Mouse (Mus musculus) intestine, embryonic 15.5 days (tissue): ENCODE measurements around the gene Il24. TPM values are rescaled to one million over a fixed set of nuclear protein-coding genes. Genes with fewer than 3 reads are reported as not detected.

Source experiments
- ATAC-seq: fragments of 200-750 bp; cut with Nextera tagmentation; 2 replicates; pipeline ENCODE4 v1.8.0; 2017; ENCODE audit warnings: moderate TSS enrichment, moderate library complexity
- H3K27ac ChIP-seq: fragments of 300-500 bp; sonication (generic); 2 replicates; pipeline ENCODE4 v1.5.1; 2015; ENCODE audit warnings: mild to moderate bottlenecking, inconsistent platforms
- H3K27me3 ChIP-seq: fragments of 300-500 bp; sonication (generic); replicated peaks from 2 replicates; pipeline ENCODE4 v1.6.1; 2015; ENCODE audit warnings: inconsistent platforms
- H3K36me3 ChIP-seq: fragments of 300-500 bp; sonication (generic); 2 replicates; pipeline ENCODE4 v1.6.1; 2015; ENCODE audit warnings: inconsistent platforms
- H3K4me1 ChIP-seq: fragments of 300-500 bp; sonication (generic); replicated peaks from 2 replicates; pipeline ENCODE4 v1.6.1; 2015; ENCODE audit warnings: inconsistent platforms
- H3K4me2 ChIP-seq: fragments of 300-500 bp; sonication (generic); replicated peaks from 2 replicates; pipeline ENCODE4 v1.6.1; 2015; ENCODE audit warnings: mild to moderate bottlenecking, inconsistent platforms
- H3K4me3 ChIP-seq: fragments of 300-500 bp; sonication (generic); replicated peaks from 2 replicates; pipeline ENCODE4 v1.5.1; 2015; ENCODE audit warnings: inconsistent platforms
- H3K9ac ChIP-seq: fragments of 300-500 bp; sonication (generic); 2 replicates; pipeline ENCODE4 v1.6.1; 2015; ENCODE audit warnings: inconsistent platforms
- H3K9me3 ChIP-seq: fragments of 300-500 bp; sonication (generic); 2 replicates; pipeline ENCODE4 v1.6.1; 2016; ENCODE audit warnings: inconsistent platforms
- WGBS: fragments of 180-500 bp; shearing (Covaris S2); methylation state at CpG from one replicate; pipeline ENCODE4 v1.1.7; 2015; 5-methylcytosine and 5-hydroxymethylcytosine counted together
- polyA plus RNA-seq: library from polyadenylated mRNA; unstranded; fragments of >200 nt; fragmentation: Nextera tagmentation; extraction: Ambion mirVana; gene quantifications from 2 replicates; pipeline ENCODE4 v1.2.1, GENCODE M21; 2015

Il24 gene
- polyA plus RNA-seq, 1 experiment from 2014 or later: not detected

DNA sequence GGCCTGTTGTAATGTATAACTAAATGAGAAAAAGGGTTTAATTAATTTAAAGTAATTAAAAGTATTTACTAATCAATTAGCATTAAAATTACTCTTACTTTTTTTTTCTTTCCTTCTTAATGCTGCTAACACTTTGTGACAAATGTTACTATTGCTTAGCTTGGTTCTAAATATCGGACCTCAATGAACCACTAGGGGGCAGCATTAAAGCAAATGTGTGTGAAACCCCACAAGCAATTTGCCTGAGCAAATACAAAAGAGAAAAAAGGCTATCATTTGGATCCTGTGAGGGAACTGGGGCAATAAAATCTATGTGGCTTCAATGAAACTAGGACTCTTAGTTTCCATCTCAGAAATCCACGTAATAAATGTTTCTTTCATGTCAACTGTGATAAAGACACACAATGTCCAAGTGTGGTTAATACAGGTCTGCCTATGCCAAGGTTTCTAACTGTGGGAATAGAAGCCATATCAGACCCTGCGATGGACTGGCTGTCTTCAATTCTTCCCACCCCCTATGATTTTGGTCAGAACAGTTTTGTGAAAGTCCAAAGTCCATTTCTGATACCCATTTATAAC, 10.2 kb downstream of the Il24 start:
- Histone ChIP-seq H3K27me3 (0 out of 2 replicates have a peak, but pooled peaks cover 3% of the 10 kb centered on the region), H3K4me2 (no peak overlapping the region), H3K9me3 (no peaks in the 10 kb centered on the region), H3K27ac (no peak overlapping the region), H3K4me1 (peaks cover 5% of the 10 kb centered on the region; the same call in 1 of the 2 replicates), H3K4me3 (no peak overlapping the region), H3K36me3 (no peaks in the 10 kb centered on the region), H3K9ac (no peak overlapping the region)
- 21% methylated on average over 3 of the region's 3 CpGs for WGBS
- ATAC-seq: no peak

DNA sequence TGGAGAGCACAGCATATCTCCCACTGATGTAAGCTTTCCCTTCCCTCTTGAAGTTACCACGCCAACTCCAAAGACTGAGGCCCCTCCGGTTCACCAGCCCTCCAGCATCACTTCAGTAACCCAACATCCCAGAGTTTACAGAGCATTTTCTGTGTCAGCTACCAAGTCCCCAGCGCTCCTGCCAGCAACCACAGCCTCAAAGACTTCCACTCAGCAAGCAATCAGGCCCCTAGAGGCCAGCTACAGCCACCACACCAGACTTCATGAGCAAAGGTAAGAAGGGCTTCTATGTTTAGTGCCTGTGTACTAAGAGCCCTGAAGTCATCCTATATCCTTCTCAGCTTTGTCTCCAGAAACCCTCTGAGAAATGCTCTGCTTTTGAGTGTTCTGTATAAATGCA, 11.3 kb downstream of the Il24 start:
- no peak overlapping the region for H3K9ac ChIP-seq
- no peak for ATAC-seq
- 66% methylated on average over 3 of the region's 3 CpGs for WGBS
- no peak overlapping the region for H3K4me2 ChIP-seq
- 0 out of 2 replicates have a peak, but pooled peaks cover 3% of the 10 kb centered on the region for H3K27me3 ChIP-seq
- no peak overlapping the region for H3K4me3 ChIP-seq
- no peaks in the 10 kb centered on the region for H3K9me3 ChIP-seq
- no peaks in the 10 kb centered on the region for H3K36me3 ChIP-seq
- H3K27ac ChIP-seq: no peak overlapping the region
- H3K4me1 ChIP-seq: peaks cover 5% of the 10 kb centered on the region; the same call in 1 of the 2 replicates

DNA sequence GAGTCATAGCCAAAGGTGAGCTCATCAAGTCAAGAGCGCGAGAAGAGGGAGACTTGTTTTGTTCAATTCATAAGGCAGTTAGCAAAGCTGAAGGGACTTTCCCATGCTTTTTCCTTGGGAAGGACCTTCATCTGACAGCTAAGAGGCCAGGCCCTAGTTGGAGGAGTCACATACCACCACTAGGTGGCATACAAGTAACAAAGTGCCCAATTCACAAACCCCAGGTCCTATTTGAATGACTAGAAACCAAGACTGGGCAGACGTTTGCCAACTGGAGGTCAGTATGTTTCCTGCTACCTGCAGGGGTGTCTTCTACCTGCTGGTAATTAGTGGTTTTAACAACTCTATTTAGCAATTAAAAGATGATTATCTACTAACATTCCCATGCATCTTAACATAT, 12.1 kb downstream of the Il24 start:
- H3K4me1 ChIP-seq: peaks cover 5% of the 10 kb centered on the region; the same call in 1 of the 2 replicates
- no peak overlapping the region for H3K27ac ChIP-seq
- 37% methylated on average over 3 of the region's 3 CpGs for WGBS
- H3K4me2 ChIP-seq: no peak overlapping the region
- no peak for ATAC-seq
- H3K4me3 ChIP-seq: no peak overlapping the region
- H3K27me3 ChIP-seq: 0 out of 2 replicates have a peak, but pooled peaks cover 3% of the 10 kb centered on the region
- no peak overlapping the region for H3K9ac ChIP-seq
- H3K9me3 ChIP-seq: no peaks in the 10 kb centered on the region
- no peaks in the 10 kb centered on the region for H3K36me3 ChIP-seq

DNA sequence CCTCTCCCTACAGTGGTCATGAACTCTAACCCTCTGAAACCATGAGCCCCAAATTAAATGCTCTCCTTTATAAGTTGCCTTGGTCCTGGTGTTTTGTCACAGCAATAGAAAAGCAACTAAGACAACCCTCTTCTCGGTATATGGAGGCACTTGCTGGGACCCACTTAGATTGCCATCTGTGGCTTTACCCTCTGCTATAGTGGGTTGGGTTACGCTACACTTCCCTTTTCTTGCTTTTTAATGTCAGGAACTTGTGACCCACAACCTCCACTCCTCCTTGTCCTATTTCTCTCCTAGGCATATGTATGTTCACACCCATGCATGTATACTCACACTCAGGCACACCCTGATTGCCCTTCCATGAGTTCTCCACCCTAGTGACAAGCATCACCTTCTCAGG, 14.3 kb downstream of the Il24 start:
- Histone ChIP-seq H3K27ac (no peak overlapping the region), H3K4me3 (no peak overlapping the region), H3K9me3 (no peaks in the 10 kb centered on the region), H3K36me3 (no peaks in the 10 kb centered on the region), H3K4me2 (no peak overlapping the region), H3K27me3 (no peaks in the 10 kb centered on the region), H3K4me1 (no peaks in the 10 kb centered on the region), H3K9ac (no peak overlapping the region)
- no peak for ATAC-seq
- 85% methylated on average over 2 of the region's 2 CpGs for WGBS

DNA sequence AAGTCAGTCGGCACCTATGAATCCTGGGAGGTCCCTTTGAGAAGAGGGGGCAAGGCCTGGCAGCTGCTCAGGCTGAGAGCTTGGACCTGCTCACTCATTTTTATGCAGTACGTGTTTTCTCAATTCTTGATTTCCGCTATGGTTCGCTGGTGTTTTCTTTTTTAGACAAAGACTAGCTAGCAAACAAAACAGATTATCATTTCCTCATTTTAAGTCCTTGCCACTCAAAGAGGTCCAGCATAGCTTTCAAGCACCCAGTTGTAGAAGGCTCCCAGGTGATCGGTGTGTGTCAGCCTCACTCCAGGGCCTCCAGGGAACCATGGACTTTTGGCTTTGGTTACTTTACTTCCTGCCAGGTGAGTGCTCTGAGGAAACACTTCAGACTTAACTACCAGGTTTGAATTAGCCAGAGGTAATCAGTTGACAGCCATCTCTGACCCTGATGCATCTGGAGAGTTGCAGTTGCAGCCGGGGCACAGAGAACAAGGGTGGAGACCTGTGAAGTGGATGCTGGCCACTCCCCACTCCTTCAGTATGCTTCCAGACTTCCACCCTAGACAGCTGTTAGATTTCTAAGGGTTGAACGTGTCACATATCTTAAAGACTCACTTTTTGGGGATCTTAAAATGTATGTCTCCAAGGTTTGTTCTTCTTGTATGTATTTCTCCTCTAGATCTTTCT, 21.6 kb downstream of the Il24 start, which contains the start of gene Fcmr:
Gene Fcmr (plus strand): TSS at position 129 of the 681 bp plus-strand sequence.
- WGBS: 77% methylated on average over 7 of the region's 7 CpGs
- H3K36me3 ChIP-seq: no peaks in the 10 kb centered on the region
- peak; percentile 60; the same call in 1 of the 2 replicates for ATAC-seq

DNA sequence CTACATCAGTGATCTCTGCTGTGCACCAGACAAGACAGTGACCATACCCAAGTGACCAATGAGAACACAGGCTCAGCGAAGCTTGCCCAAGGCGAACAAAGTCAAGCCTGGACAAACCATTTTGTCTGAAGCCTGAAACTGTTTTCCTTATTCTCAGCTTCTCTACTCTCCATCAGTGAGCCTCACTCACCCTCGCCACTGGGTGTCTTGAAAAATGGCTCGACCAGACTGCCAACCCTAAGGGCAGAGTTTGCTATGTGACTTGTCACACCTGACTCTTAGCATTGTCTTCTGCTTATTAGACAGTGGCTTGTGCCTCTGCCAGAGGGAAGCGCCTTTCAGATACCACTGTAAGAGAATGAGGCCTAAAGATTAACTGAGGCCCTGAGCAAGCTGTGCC, 22.5 kb downstream of the Il24 start:
- Histone ChIP-seq H3K27me3 (no peaks in the 10 kb centered on the region), H3K9ac (no peak overlapping the region), H3K36me3 (no peaks in the 10 kb centered on the region), H3K4me3 (no peak overlapping the region), H3K4me1 (no peaks in the 10 kb centered on the region), H3K9me3 (no peaks in the 10 kb centered on the region), H3K4me2 (no peak overlapping the region), H3K27ac (no peak overlapping the region)
- ATAC-seq: no peak
- WGBS: 91% methylated on average over 5 of the region's 5 CpGs

More for the DNA sequence above, 21.6 kb downstream of the Il24 start, which contains the start of gene Fcmr:
- H3K27ac ChIP-seq: no peak within 1 kb of the TSS
- H3K9ac ChIP-seq: no peak within 1 kb of the TSS
- H3K4me1 ChIP-seq: no peaks in the 10 kb centered on the region
- no peak within 1 kb of the TSS for H3K4me2 ChIP-seq
- H3K9me3 ChIP-seq: no peaks in the 10 kb centered on the region
- H3K27me3 ChIP-seq: no peaks in the 10 kb centered on the region
- H3K4me3 ChIP-seq: no peak within 1 kb of the TSS

DNA sequence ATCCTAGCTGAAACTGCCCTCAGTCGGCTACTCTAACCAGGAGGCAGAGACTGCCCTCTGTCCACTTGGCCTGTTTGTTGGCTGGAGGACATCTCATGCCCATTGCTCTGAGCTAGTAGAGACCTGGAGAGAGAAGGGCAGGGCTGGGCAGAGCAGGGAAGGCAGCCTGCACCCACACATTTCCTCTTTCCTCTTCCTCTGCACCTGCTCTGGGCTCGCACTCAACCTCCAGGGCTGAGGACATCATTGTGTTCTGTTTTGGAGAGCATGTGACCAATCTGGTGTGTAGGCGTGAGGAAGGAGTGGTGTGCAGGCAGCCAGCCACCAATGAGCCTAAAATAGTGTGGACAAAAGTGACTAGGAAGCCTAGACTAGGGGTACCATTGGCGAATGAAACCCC, 23.0 kb downstream of the Il24 start:
- Histone ChIP-seq H3K9me3 (no peaks in the 10 kb centered on the region), H3K27me3 (no peaks in the 10 kb centered on the region), H3K4me2 (no peak overlapping the region), H3K4me1 (no peaks in the 10 kb centered on the region), H3K9ac (no peak overlapping the region), H3K36me3 (no peaks in the 10 kb centered on the region), H3K4me3 (no peak overlapping the region), H3K27ac (no peak overlapping the region)
- 77% methylated on average over 4 of the region's 4 CpGs for WGBS
- ATAC-seq: no peak

DNA sequence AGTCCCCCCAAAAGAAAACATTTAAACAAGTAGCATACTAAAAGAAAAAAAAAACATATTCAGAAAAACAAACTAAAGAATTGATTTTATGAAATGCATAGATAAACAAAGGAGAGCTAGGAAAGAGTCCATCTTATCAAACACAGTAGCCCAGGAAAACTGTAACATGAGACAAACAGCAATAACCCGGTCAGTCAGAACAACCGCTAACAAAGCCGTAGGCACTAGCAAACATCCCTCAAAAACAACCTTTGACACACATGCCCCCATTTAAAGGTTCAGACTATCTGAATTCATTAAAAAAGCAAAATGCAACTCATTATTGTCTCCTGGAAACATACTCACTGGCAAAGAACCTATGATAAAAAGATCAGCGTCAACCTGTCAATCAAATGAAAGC, 29.8 kb downstream of the Il24 start:
- 75% methylated on average over 4 of the region's 4 CpGs for WGBS
- no peak for ATAC-seq
- no peak overlapping the region for H3K4me2 ChIP-seq

DNA sequence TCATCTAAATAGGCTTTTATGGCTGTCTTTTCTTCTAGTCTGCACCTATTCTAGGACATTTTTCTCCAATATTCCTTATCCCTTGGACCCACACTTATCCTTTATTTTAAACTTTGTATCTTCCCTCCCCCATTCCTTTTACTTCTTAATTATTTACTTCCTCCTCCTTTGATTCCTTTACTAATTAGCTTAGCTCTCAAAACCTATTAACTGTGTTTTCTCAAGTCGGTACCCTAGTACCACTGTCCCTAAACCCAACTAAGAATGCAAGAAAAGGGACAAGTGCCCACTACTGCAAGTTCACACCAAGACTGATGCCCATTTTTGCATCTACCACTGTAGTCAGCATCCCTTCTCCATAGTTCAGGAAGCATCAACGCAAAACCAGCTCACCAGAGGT, 31.5 kb downstream of the Il24 start:
- Histone ChIP-seq H3K27me3 (no peaks in the 10 kb centered on the region), H3K4me2 (no peak overlapping the region), H3K4me1 (peaks cover 3% of the 10 kb centered on the region; the same call in 1 of the 2 replicates), H3K27ac (no peak overlapping the region), H3K4me3 (no peak overlapping the region), H3K36me3 (no peaks in the 10 kb centered on the region), H3K9me3 (no peaks in the 10 kb centered on the region), H3K9ac (no peak overlapping the region)
- 84% methylated on average over 2 of the region's 2 CpGs for WGBS
- no peak for ATAC-seq

More for the DNA sequence above, 29.8 kb downstream of the Il24 start:
- H3K27me3 ChIP-seq: no peaks in the 10 kb centered on the region
- no peak overlapping the region for H3K4me3 ChIP-seq
- H3K36me3 ChIP-seq: no peaks in the 10 kb centered on the region
- H3K27ac ChIP-seq: no peak overlapping the region
- H3K9ac ChIP-seq: no peak overlapping the region
- peaks cover 3% of the 10 kb centered on the region; the same call in 1 of the 2 replicates for H3K4me1 ChIP-seq
- H3K9me3 ChIP-seq: no peaks in the 10 kb centered on the region

DNA sequence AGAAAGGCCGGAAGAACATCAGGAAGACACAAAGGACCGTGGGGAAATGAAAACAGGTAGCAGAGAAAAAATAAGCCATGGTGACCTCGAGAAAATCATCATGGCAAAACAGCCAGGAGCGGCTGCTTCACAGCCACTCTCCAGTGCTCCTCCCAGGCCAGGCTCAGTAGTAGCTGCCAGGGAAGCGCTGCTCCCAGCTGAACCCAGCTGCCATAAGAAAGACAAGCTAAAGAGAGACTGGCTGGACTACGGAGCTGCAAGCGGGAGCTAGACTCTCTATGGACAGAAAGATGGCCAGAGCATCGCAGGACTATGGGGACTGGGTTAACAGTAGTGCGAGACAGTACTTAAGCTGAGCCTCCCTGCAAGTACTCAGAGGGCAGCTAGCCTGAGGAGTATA, 32.4 kb downstream of the Il24 start:
- 0 out of 2 replicates have a peak, but pooled peaks have one; percentile 51 for ATAC-seq
- 71% methylated on average over 9 of the region's 9 CpGs for WGBS
- H3K4me1 ChIP-seq: peaks cover 3% of the 10 kb centered on the region; the same call in 1 of the 2 replicates
- no peaks in the 10 kb centered on the region for H3K36me3 ChIP-seq
- no peak overlapping the region for H3K9ac ChIP-seq
- no peak overlapping the region for H3K27ac ChIP-seq
- H3K4me3 ChIP-seq: no peak overlapping the region
- no peak overlapping the region for H3K4me2 ChIP-seq
- H3K27me3 ChIP-seq: no peaks in the 10 kb centered on the region
- no peaks in the 10 kb centered on the region for H3K9me3 ChIP-seq

DNA sequence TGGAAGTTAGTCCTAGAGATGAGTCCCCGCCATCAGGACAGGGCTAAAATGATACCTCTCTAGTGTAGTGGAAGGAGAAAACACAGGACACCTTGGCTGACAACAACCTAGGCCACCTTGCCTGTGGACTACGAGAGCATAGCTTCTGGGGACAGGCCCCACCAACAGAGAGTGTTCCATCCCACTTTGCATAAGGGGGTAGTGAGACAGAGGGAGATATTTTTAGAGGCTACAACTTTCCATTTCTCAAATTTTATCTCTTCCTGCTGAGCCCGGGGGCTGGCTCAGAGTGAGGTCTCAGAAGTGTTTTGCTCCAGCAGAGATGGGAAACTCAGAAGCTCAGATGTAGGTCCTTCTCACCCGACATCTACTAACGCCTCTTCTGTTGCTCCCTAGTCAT, 36.8 kb downstream of the Il24 start:
- Histone ChIP-seq H3K4me1 (peaks cover 3% of the 10 kb centered on the region; the same call in 1 of the 2 replicates), H3K27ac (no peak overlapping the region), H3K27me3 (no peaks in the 10 kb centered on the region), H3K36me3 (no peaks in the 10 kb centered on the region), H3K4me3 (no peak overlapping the region), H3K9ac (no peak overlapping the region), H3K9me3 (no peaks in the 10 kb centered on the region), H3K4me2 (no peak overlapping the region)
- ATAC-seq: no peak
- 93% methylated on average over 5 of the region's 5 CpGs for WGBS

DNA sequence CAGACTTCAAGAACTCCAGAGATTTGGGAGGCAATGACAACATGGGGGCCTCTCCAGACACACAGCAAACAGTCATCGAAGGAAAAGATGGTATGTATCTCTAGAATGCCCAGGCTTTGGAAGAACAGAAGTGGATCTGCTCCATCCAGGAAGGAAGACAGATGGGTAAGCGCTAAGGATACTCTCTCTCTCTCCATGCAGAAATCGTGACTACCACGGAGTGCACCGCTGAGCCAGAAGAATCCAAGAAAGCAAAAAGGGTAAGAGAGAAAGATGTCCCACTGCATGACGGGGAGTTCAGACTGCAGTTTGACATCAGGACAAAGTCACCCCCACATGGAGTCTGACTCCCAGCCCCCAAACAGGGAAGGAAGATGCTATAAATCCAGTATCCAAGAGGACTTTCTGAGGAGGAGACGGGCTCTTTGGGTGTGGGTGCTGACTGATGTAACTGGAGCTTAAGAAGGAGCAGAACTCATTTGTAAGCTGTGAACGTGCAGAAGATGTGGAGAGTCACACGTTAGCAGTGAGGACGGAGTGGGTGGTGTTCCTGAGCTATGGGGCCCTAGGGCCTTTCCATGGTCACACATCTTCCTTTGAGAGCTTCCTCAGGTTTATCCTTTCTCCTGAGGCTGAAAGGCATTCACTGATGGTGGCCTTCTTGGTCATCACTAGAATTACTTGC, 37.6 kb downstream of the Il24 start:
- H3K36me3 ChIP-seq: no peaks in the 10 kb centered on the region
- 90% methylated on average over 10 of the region's 10 CpGs for WGBS
- no peaks in the 10 kb centered on the region for H3K27me3 ChIP-seq
- peaks cover 3% of the 10 kb centered on the region; the same call in 1 of the 2 replicates for H3K4me1 ChIP-seq
- H3K4me3 ChIP-seq: no peak overlapping the region
- ATAC-seq: no peak
- no peak overlapping the region for H3K27ac ChIP-seq
- no peaks in the 10 kb centered on the region for H3K9me3 ChIP-seq
- no peak overlapping the region for H3K4me2 ChIP-seq
- H3K9ac ChIP-seq: no peak overlapping the region
